Mouse (Mus musculus): ENCODE results near the gene Tmc3.

DNA sequence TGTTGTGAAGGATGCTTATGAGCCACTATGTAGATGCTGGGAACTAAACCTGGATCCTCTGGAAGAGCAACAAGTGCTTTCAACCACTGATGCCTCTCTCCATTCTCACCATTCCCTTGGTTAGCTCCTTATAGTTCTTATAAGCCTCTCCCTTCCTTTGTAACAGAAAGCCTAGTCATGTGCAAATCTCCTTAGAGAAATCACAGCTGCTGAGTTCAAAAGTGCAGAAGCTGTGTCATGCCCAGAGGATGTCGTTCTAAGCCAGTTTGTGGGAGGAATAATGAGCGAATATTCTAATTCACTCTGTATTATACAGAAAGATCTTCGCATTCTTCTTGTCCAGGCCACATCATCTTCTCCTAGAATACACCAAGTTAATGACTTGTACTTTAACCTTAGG, 12.8 kb upstream of the Tmc3 start:
- TF ChIP-seq CTCF (IDR thresholded peaks at IDR 0.05; ENCODE audit: low read depth, low read length), result no peak
- TF ChIP-seq POLR2A (IDR thresholded peaks at IDR 0.05; ENCODE audit: insufficient read depth, low read length), result no peak
